Mouse (Mus musculus): Measurements from ENCODE around the gene Hip1.

Gene Hip1

GRCm38 (mm10) chr5:135363540-135363939 lies 181.4 kb downstream of the Hip1 start:
- DNase-seq, result peak in 1 of 2 experiments; percentile 35

- DNase-seq, result no peak
Observed at GRCm38 (mm10) chr5:135362572-135362971, 182.3 kb downstream of the Hip1 start.

GRCm38 (mm10) chr5:135359772-135360171 lies 185.1 kb downstream of the Hip1 start:
- no peak for DNase-seq

GRCm38 (mm10) chr5:135357556-135357955 lies 187.4 kb downstream of the Hip1 start:
- peak; percentile 51 to 75 for DNase-seq
